Mouse (Mus musculus) heart, embryonic 12.5 days (tissue): ENCODE measurements at regions not wholly inside any gene's neighbourhood (a gene's known extent, or its start where the extent isn't known, plus 50 kb on each side); places are given as distances from the start of the nearest gene placed in this dataset.

Source experiments
- ATAC-seq: fragments of 200-750 bp; cut with Nextera tagmentation; 2 replicates; pipeline ENCODE4 v1.8.0; 2017; ENCODE audit warnings: moderate TSS enrichment, moderate library complexity; ENCODE audit not compliant: insufficient number of reproducible peaks, low FRiP score
- H3K27ac ChIP-seq: fragments of 300-500 bp; sonication (generic); 2 replicates; pipeline ENCODE4 v1.5.1; 2016; ENCODE audit warnings: mild to moderate bottlenecking, moderate library complexity; ENCODE audit not compliant: poor library complexity, severe bottlenecking
- H3K27me3 ChIP-seq: fragments of 300-500 bp; sonication (generic); replicated peaks from 2 replicates; pipeline ENCODE4 v1.6.1; 2016; ENCODE audit warnings: mild to moderate bottlenecking, moderate library complexity
- H3K36me3 ChIP-seq: fragments of 300-500 bp; sonication (generic); 2 replicates; pipeline ENCODE4 v1.6.1; 2016; ENCODE audit warnings: mild to moderate bottlenecking, moderate library complexity
- H3K4me1 ChIP-seq: fragments of 300-500 bp; sonication (generic); replicated peaks from 2 replicates; pipeline ENCODE4 v1.6.1; 2016; ENCODE audit warnings: mild to moderate bottlenecking
- H3K4me2 ChIP-seq: fragments of 300-500 bp; sonication (generic); 2 replicates; pipeline ENCODE4 v1.6.1; 2016; ENCODE audit warnings: mild to moderate bottlenecking, moderate library complexity
- H3K4me3 ChIP-seq: fragments of 300-500 bp; sonication (generic); 2 replicates; pipeline ENCODE4 v1.5.1; 2016; ENCODE audit warnings: mild to moderate bottlenecking
- H3K9ac ChIP-seq: fragments of 300-500 bp; sonication (generic); 2 replicates; pipeline ENCODE4 v1.6.1; 2016; ENCODE audit warnings: mild to moderate bottlenecking, moderate library complexity
- H3K9me3 ChIP-seq: fragments of 300-500 bp; sonication (generic); replicated peaks from 2 replicates; pipeline ENCODE4 v1.6.1; 2016; ENCODE audit warnings: mild to moderate bottlenecking, moderate library complexity
- WGBS: fragments of 180-500 bp; shearing (Covaris S2); methylation state at CpG from one replicate; pipeline ENCODE4 v1.1.7; 2016; 5-methylcytosine and 5-hydroxymethylcytosine counted together

GRCm38 (mm10) chr16:8117543-8118167 is 307.3 kb downstream of the Tmem114 start:
- no peak for ATAC-seq
- H3K27ac ChIP-seq = no peak overlapping the region
- no peak overlapping the region for H3K4me3 ChIP-seq
- H3K4me2 ChIP-seq = no peak overlapping the region
- H3K9me3 ChIP-seq = no peaks in the 10 kb centered on the region
- no peak overlapping the region for H3K9ac ChIP-seq
- H3K27me3 ChIP-seq = no peaks in the 10 kb centered on the region
- H3K4me1 ChIP-seq = no peaks in the 10 kb centered on the region
- WGBS = 66% methylated on average over 11 of the region's 11 CpGs
- H3K36me3 ChIP-seq = no peaks in the 10 kb centered on the region

GRCm38 (mm10) chr16:8111329-8112116 is 313.4 kb downstream of the Tmem114 start:
- Histone ChIP-seq H3K36me3 (no peaks in the 10 kb centered on the region), H3K27me3 (no peaks in the 10 kb centered on the region), H3K9ac (no peak overlapping the region), H3K4me1 (no peaks in the 10 kb centered on the region), H3K27ac (no peak overlapping the region), H3K4me3 (no peak overlapping the region), H3K9me3 (no peaks in the 10 kb centered on the region), H3K4me2 (no peak overlapping the region)
- WGBS = 63% methylated on average over 9 of the region's 9 CpGs
- ATAC-seq = no peak

GRCm38 (mm10) chr16:8108141-8109122 is 316.5 kb downstream of the Tmem114 start:
- Histone ChIP-seq H3K4me3 (no peak overlapping the region), H3K27me3 (no peaks in the 10 kb centered on the region), H3K9ac (no peak overlapping the region), H3K4me2 (no peak overlapping the region), H3K9me3 (no peaks in the 10 kb centered on the region), H3K36me3 (no peaks in the 10 kb centered on the region), H3K27ac (no peak overlapping the region), H3K4me1 (no peaks in the 10 kb centered on the region)
- ATAC-seq = no peak
- WGBS = 69% methylated on average over 19 of the region's 19 CpGs

- Histone ChIP-seq H3K4me2 (no peak overlapping the region), H3K27ac (no peak overlapping the region), H3K27me3 (no peaks in the 10 kb centered on the region), H3K4me1 (no peaks in the 10 kb centered on the region), H3K9me3 (no peaks in the 10 kb centered on the region; the same call in 1 of the 2 replicates), H3K9ac (no peak overlapping the region), H3K36me3 (no peaks in the 10 kb centered on the region), H3K4me3 (no peak overlapping the region)
- 81% methylated on average over 2 of the region's 2 CpGs for whole genome bisulfite sequencing
- no peak for ATAC-seq
Observed at GRCm38 (mm10) chr16:8079024-8079423, 345.9 kb downstream of the Tmem114 start.

GRCm38 (mm10) chr16:8078461-8078860 is 346.5 kb downstream of the Tmem114 start:
- H3K4me1 ChIP-seq = no peaks in the 10 kb centered on the region
- H3K9ac ChIP-seq = no peak overlapping the region
- H3K4me3 ChIP-seq = no peak overlapping the region
- H3K27ac ChIP-seq = no peak overlapping the region
- no peaks in the 10 kb centered on the region for H3K27me3 ChIP-seq
- H3K36me3 ChIP-seq = no peaks in the 10 kb centered on the region
- no peak overlapping the region for H3K4me2 ChIP-seq
- no peaks in the 10 kb centered on the region; the same call in 1 of the 2 replicates for H3K9me3 ChIP-seq
- WGBS = 56% methylated on average over 3 of the region's 3 CpGs
- ATAC-seq = no peak

GRCm38 (mm10) chr16:8074729-8075128 is 350.2 kb downstream of the Tmem114 start:
- H3K36me3 ChIP-seq = no peaks in the 10 kb centered on the region
- H3K27ac ChIP-seq = no peak overlapping the region
- H3K4me3 ChIP-seq = no peak overlapping the region
- 63% methylated on average over 4 of the region's 4 CpGs for WGBS
- no peaks in the 10 kb centered on the region for H3K27me3 ChIP-seq
- no peaks in the 10 kb centered on the region for H3K4me1 ChIP-seq
- no peak overlapping the region for H3K9ac ChIP-seq
- no peak overlapping the region for H3K4me2 ChIP-seq
- ATAC-seq = no peak
- H3K9me3 ChIP-seq = no peaks in the 10 kb centered on the region

GRCm38 (mm10) chr16:8053936-8054335 is 371.0 kb downstream of the Tmem114 start:
- Histone ChIP-seq H3K36me3 (no peaks in the 10 kb centered on the region), H3K9ac (no peak overlapping the region), H3K9me3 (peaks cover 5% of the 10 kb centered on the region; the same call in 1 of the 2 replicates), H3K4me1 (no peaks in the 10 kb centered on the region), H3K4me2 (no peak overlapping the region), H3K27ac (no peak overlapping the region), H3K27me3 (no peaks in the 10 kb centered on the region), H3K4me3 (no peak overlapping the region)
- no peak for ATAC-seq
- WGBS = 68% methylated on average over 5 of the region's 5 CpGs

- Histone ChIP-seq H3K36me3 (no peaks in the 10 kb centered on the region), H3K9me3 (0 out of 2 replicates have a peak, but pooled peaks cover 4% of the 10 kb centered on the region), H3K27ac (no peak overlapping the region), H3K4me3 (no peak overlapping the region), H3K4me2 (no peak overlapping the region), H3K4me1 (peaks cover 3% of the 10 kb centered on the region), H3K9ac (no peak overlapping the region), H3K27me3 (no peaks in the 10 kb centered on the region)
- WGBS = 66% methylated on average over 3 of the region's 3 CpGs
- no peak for ATAC-seq
Observed at GRCm38 (mm10) chr16:8008966-8009365, 416.0 kb downstream of the Tmem114 start.

- no peaks in the 10 kb centered on the region for H3K27me3 ChIP-seq
- H3K9ac ChIP-seq = no peak overlapping the region
- H3K36me3 ChIP-seq = no peaks in the 10 kb centered on the region
- 0 out of 2 replicates have a peak, but pooled peaks cover 4% of the 10 kb centered on the region for H3K9me3 ChIP-seq
- ATAC-seq = no peak
- H3K4me3 ChIP-seq = no peak overlapping the region
- peaks cover 10% of the 10 kb centered on the region for H3K4me1 ChIP-seq
- no peak overlapping the region for H3K27ac ChIP-seq
- 72% methylated on average over 3 of the region's 3 CpGs for WGBS
- no peak overlapping the region for H3K4me2 ChIP-seq
Observed at GRCm38 (mm10) chr16:8006631-8007030, 418.3 kb downstream of the Tmem114 start.

- no peak overlapping the region for H3K27ac ChIP-seq
- no peaks in the 10 kb centered on the region for H3K27me3 ChIP-seq
- H3K4me1 ChIP-seq = peaks cover 10% of the 10 kb centered on the region
- H3K9ac ChIP-seq = no peak overlapping the region
- H3K4me3 ChIP-seq = no peak overlapping the region
- WGBS = 86% methylated on average over 7 of the region's 7 CpGs
- peaks cover 5% of the 10 kb centered on the region for H3K9me3 ChIP-seq
- no peak overlapping the region for H3K4me2 ChIP-seq
- no peak for ATAC-seq
- H3K36me3 ChIP-seq = no peaks in the 10 kb centered on the region
Observed at GRCm38 (mm10) chr16:8002339-8003089, 422.4 kb downstream of the Tmem114 start.
